Mouse (Mus musculus) cerebellum, postnatal 14 days (tissue): ENCODE data around the gene Dcaf12l1.
A peak's percentile ranks its signal among the peaks of the same experiment; 100 is the strongest.
"Not testable (repeated sequence)": the region's sequence is repeated elsewhere in the genome, so short reads cannot be mapped to it uniquely, and the experiment has no call there.

Experiments
- DNase-seq, 2 experiments: peaks; one replicate each; pipeline ENCODE4 v3.0.0; 2021; ENCODE audit warnings: mixed read lengths in 2 of 2

Gene Dcaf12l1

DNA sequence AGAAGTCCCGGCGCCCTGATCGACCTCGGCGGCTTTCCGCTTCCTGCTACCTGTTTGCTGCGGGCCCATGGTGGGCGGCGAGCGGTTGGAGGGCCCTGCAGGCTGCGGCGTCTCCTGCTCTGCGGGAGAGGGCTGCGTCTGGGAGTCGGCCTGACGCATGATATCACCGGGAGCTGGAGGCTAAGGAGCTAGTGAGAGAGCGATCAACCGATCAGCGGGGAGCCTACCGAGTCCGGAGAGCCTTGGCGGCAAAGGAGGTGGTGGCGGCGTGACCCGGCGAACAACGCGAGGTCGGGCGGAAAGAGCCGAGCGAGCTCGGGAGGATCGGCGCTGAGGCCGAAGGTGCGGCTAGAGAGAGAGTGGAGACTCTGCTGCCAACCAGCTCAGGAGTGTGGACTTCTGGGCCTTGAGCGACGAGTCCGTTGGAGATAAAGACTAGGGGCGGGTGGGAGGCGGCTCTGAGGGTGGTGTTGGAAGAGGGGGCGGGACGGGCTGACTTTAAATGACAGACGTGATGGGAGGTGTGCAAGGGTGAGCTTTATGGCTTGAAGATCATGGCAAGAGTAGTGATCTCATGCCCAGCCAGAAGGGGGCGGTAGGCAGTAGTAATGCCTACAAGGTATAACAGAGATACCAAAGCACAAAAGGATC lies at the start of gene Dcaf12l1:
Gene Dcaf12l1, minus strand, starts transcription at position 437 of the 651 bp plus-strand sequence.
- DNase-seq = peak; percentile 86 to 88

DNA sequence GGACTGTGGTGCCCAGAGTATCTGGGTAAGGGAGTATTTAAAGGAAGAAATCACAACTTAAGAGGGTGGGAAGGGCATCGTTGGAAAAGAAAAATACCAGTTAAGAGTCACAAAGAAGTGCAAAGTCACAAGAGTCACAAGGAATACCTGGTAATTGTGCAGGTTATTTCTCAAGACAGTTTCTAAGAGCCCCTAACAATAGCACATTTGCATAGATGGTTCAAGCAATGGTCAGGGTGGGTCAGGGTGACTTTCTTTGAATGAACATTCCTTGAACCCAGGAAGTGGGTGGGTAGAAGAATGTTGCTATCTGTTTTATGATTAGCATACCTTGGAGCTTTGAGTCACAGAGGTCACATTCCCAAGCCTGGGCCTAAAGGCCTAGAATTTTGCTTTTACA lies 19.4 kb upstream of the Dcaf12l1 start:
- not testable (repeated sequence) for DNase-seq

GRCm38 (mm10) chrX:44789036-44789760 lies 799 bp downstream of the Dcaf12l1 start:
- peak; percentile 57 to 66 for DNase-seq
